Mouse (Mus musculus): ENCODE data around the gene Lclat1. TPM values are rescaled to one million over a fixed set of nuclear protein-coding genes. Genes with fewer than 3 reads are reported as not detected.

The Lclat1 gene
- polyA plus RNA-seq, 1 experiment from 2014 or later, result 24.3 TPM

DNA sequence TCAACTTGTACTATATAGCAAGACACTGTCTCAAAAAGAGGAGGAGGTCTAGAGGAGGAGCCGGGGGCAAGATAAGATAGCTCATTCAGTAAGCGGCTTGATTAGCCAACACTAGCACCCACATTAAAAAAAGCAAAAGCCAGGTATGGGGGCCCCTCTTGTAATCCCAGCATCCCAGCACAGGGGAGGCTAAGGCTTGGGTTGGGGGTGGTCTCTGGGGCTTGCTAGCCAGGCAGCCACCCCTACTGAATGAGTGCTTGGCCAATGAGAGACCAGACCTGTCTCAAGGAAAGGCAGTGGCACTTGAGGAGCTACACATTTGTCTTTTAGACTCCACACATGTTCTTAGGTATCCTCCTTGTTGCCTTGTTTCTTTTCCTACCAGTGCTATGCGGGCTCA lies 136.8 kb downstream of the Lclat1 start:
- H3K4me1 ChIP-seq (replicated peaks; ENCODE audit: control insufficient read depth, insufficient read depth, low read length), result no peaks in the 10 kb centered on the region
- no peak overlapping the region for H3K4me2 ChIP-seq (replicated peaks; ENCODE audit: low read depth)
- no peaks in the 10 kb centered on the region for H3K9me3 ChIP-seq (ENCODE audit: control insufficient read depth)
- no peaks in the 10 kb centered on the region for H3K27me3 ChIP-seq (replicated peaks; ENCODE audit: control insufficient read depth, insufficient read depth, low read length)
- ATAC-seq, result no peak
- H3K4me3 ChIP-seq (ENCODE audit: low read depth, low read length), result no peak overlapping the region
- H3K36me3 ChIP-seq (ENCODE audit: control insufficient read depth, insufficient read depth), result peaks cover 19% of the 10 kb centered on the region; the same call in 1 of the 2 replicates
- TF ChIP-seq CTCF (IDR thresholded peaks at IDR 0.05; ENCODE audit: low read depth), result no peak
- no peak overlapping the region for H3K27ac ChIP-seq (ENCODE audit: low read depth, low read length)
- WGBS, result 91% methylated on average over 3 of the region's 3 CpGs
- H3K9ac ChIP-seq (ENCODE audit: low read depth, low read length), result no peak overlapping the region

DNA sequence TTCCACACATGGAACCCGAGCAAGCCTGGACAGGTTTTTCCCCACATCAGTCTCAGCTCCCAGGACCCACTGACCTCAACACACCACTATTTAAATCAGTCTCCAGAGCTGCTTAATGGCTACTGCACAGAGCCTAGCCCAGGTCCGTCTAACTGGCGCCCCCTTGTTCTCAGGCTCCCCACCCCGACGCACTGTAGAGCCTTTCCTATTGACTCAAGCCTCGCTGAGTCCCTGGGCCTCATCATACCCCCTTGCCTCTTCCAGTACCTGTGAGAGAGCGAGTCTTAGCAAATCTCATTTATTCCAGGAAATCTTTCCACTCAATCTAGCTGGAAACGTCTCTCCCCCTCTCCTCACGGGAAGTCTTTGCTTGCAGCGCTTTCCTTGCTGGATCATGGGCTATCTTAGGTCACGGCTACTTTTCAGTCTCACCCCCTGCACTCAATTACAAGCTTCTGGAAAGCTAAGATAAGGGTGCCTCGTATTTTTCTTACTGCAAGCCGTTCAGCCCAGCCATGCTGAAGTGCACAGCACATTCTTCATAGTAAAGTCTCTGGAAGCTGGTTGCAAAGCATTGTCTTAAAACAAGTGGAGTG lies 137.4 kb downstream of the Lclat1 start:
- H3K4me1 ChIP-seq (replicated peaks; ENCODE audit: control insufficient read depth, insufficient read depth, low read length), result no peaks in the 10 kb centered on the region
- WGBS, result 69% methylated on average over 13 of the region's 13 CpGs
- H3K36me3 ChIP-seq (ENCODE audit: control insufficient read depth, insufficient read depth), result peaks cover 18% of the 10 kb centered on the region; the same call in 1 of the 2 replicates
- no peak overlapping the region for H3K27ac ChIP-seq (ENCODE audit: low read depth, low read length)
- no peak overlapping the region for H3K9ac ChIP-seq (ENCODE audit: low read depth, low read length)
- H3K9me3 ChIP-seq (ENCODE audit: control insufficient read depth), result no peaks in the 10 kb centered on the region
- H3K4me2 ChIP-seq (replicated peaks; ENCODE audit: low read depth), result no peak overlapping the region
- no peak overlapping the region for H3K4me3 ChIP-seq (ENCODE audit: low read depth, low read length)
- no peak for TF ChIP-seq CTCF (IDR thresholded peaks at IDR 0.05; ENCODE audit: low read depth)
- no peak for ATAC-seq
- H3K27me3 ChIP-seq (replicated peaks; ENCODE audit: control insufficient read depth, insufficient read depth, low read length), result no peaks in the 10 kb centered on the region

DNA sequence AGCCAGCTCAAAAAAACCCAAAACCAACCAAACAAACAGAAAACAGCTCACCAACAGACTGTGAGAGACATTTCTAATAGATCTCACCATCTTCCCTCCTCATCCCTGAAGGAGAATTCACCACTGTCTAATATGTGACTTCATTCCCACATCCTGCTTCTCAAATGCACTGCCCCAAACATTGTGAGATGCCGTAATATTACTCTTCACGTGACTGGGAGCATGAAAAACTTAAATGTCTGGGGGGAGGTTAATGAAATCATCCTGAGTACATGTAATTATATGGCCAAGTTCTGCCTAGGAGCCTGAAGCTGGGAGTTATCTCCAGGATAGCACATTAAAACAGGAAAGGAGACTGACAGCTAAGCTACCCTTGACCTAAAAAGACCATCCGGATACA lies 138.3 kb downstream of the Lclat1 start:
- 70% methylated on average over 3 of the region's 3 CpGs for WGBS
- H3K9me3 ChIP-seq (ENCODE audit: control insufficient read depth), result no peaks in the 10 kb centered on the region
- peaks cover 11% of the 10 kb centered on the region; the same call in 1 of the 2 replicates for H3K36me3 ChIP-seq (ENCODE audit: control insufficient read depth, insufficient read depth)
- no peak overlapping the region for H3K4me2 ChIP-seq (replicated peaks; ENCODE audit: low read depth)
- TF ChIP-seq CTCF (IDR thresholded peaks at IDR 0.05; ENCODE audit: low read depth), result no peak
- ATAC-seq, result no peak
- H3K4me1 ChIP-seq (replicated peaks; ENCODE audit: control insufficient read depth, insufficient read depth, low read length), result no peaks in the 10 kb centered on the region
- H3K27me3 ChIP-seq (replicated peaks; ENCODE audit: control insufficient read depth, insufficient read depth, low read length), result no peaks in the 10 kb centered on the region
- H3K4me3 ChIP-seq (ENCODE audit: low read depth, low read length), result no peak overlapping the region
- H3K27ac ChIP-seq (ENCODE audit: low read depth, low read length), result no peak overlapping the region
- H3K9ac ChIP-seq (ENCODE audit: low read depth, low read length), result no peak overlapping the region

DNA sequence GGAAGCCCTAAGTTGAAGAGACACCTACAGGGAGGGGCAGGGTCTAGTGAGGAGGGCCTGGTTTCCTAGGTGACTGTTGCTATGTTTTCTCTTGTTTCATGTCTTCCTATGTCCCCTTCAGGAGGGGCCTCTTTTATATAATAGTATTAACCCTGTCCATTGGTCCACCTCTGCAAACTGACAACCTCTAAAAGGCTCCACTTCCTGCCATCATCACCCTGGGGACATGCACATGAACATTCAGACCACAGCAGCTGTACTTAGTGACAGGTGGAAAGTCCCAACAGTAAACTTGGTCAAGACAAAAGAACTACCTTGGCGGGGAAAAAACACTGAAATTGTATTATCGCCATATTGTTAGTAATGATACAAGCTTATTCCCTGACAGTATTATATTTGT lies 139.1 kb downstream of the Lclat1 start:
- Histone ChIP-seq H3K4me1 (replicated peaks; ENCODE audit: control insufficient read depth, insufficient read depth, low read length) (no peaks in the 10 kb centered on the region), H3K27ac (ENCODE audit: low read depth, low read length) (no peak overlapping the region), H3K36me3 (ENCODE audit: control insufficient read depth, insufficient read depth) (peaks cover 8% of the 10 kb centered on the region; the same call in 1 of the 2 replicates), H3K9ac (ENCODE audit: low read depth, low read length) (no peak overlapping the region), H3K4me3 (ENCODE audit: low read depth, low read length) (no peak overlapping the region), H3K9me3 (ENCODE audit: control insufficient read depth) (no peaks in the 10 kb centered on the region), H3K4me2 (replicated peaks; ENCODE audit: low read depth) (no peak overlapping the region), H3K27me3 (replicated peaks; ENCODE audit: control insufficient read depth, insufficient read depth, low read length) (no peaks in the 10 kb centered on the region)
- no peak for ATAC-seq
- 95% methylated on average over 2 of the region's 2 CpGs for WGBS
- TF ChIP-seq CTCF (IDR thresholded peaks at IDR 0.05; ENCODE audit: low read depth), result no peak

DNA sequence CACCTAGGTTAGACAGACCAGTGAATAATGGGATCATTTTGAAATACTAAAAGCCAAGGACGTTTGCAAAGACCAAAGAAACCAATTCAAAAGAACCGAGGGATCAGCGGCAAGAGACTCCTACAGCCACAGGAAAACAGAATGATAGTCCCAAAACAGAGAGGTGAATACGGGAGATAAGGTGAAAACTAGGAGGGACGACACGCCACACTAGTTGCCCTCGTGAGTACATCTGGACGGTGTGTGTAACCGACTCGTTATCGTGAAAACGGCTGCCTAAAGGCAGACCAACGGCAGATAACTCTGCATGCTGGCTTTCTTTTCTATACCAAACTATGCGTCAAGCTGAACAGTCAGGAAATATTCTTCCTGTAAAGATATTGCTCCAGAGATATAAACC lies 140.0 kb downstream of the Lclat1 start:
- ATAC-seq, result no peak
- Histone ChIP-seq H3K27ac (ENCODE audit: low read depth, low read length) (no peak overlapping the region), H3K4me1 (replicated peaks; ENCODE audit: control insufficient read depth, insufficient read depth, low read length) (no peaks in the 10 kb centered on the region), H3K27me3 (replicated peaks; ENCODE audit: control insufficient read depth, insufficient read depth, low read length) (no peaks in the 10 kb centered on the region), H3K4me2 (replicated peaks; ENCODE audit: low read depth) (no peak overlapping the region), H3K36me3 (ENCODE audit: control insufficient read depth, insufficient read depth) (peaks cover 8% of the 10 kb centered on the region; the same call in 1 of the 2 replicates), H3K9me3 (ENCODE audit: control insufficient read depth) (no peaks in the 10 kb centered on the region), H3K9ac (ENCODE audit: low read depth, low read length) (no peak overlapping the region), H3K4me3 (ENCODE audit: low read depth, low read length) (no peak overlapping the region)
- no peak for TF ChIP-seq CTCF (IDR thresholded peaks at IDR 0.05; ENCODE audit: low read depth)
- WGBS, result 93% methylated on average over 14 of the region's 14 CpGs

DNA sequence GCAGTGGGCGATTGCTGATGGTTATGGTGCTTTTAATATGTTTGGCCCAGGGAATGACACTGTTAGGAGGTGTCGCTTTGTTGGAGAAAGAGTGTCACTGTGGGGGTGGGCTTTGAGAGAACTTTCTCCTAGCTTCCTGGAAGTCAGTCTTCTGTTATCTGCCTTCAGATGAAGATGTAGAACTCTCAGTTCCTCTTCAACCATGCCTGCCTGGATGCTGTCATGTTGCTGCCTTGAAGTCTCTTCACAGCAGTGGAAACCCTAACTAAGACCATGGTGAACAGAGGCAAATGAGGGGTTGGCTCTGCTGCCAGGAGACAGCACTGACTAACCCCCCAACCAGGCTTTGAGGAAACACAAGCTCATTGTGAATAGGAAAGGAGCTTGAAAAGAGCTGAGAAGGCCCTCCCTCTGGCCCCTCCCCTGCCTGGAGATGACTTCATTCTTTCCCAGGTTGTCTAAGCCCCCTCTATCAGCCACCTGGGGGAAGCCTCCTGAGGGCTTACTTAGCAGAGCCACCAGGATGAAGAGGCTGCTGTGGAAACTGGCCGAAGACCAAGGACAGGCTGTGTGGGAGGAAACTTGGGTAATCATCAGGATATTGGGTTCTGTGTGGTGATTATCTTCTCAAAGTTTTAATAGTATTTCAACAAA lies 142.8 kb downstream of the Lclat1 start:
- H3K9ac ChIP-seq (ENCODE audit: low read depth, low read length), result no peak overlapping the region
- no peak overlapping the region for H3K4me2 ChIP-seq (replicated peaks; ENCODE audit: low read depth)
- no peaks in the 10 kb centered on the region for H3K36me3 ChIP-seq (ENCODE audit: control insufficient read depth, insufficient read depth)
- no peak for ATAC-seq
- no peaks in the 10 kb centered on the region for H3K4me1 ChIP-seq (replicated peaks; ENCODE audit: control insufficient read depth, insufficient read depth, low read length)
- no peak overlapping the region for H3K4me3 ChIP-seq (ENCODE audit: low read depth, low read length)
- H3K9me3 ChIP-seq (ENCODE audit: control insufficient read depth), result no peaks in the 10 kb centered on the region
- WGBS, result 80% methylated on average over 3 of the region's 3 CpGs
- TF ChIP-seq CTCF (IDR thresholded peaks at IDR 0.05; ENCODE audit: low read depth), result no peak
- no peaks in the 10 kb centered on the region for H3K27me3 ChIP-seq (replicated peaks; ENCODE audit: control insufficient read depth, insufficient read depth, low read length)
- no peak overlapping the region for H3K27ac ChIP-seq (ENCODE audit: low read depth, low read length)

Measured in intestine, postnatal 0 days (tissue).